14 mouse cellular contexts compared by ENCODE assay signal in genomic region chr16:76423964-76424363, GRCm38 (mm10).
"Had no signal": no experiment of that assay in that cellular context is flagged by ENCODE, and none has a peak within 500 bp of the region (broad histone marks: within the 10 kb centered on the region; RNA-seq: fewer than 3 reads in every experiment).

No protein-coding gene starts in this region.

- H3K9me3 ChIP-seq: neural tube, embryonic 12.5 days; stomach, embryonic 15.5 days had no signal

- H3K36me3 ChIP-seq: neural tube, embryonic 12.5 days; stomach, embryonic 15.5 days had no signal

- H3K4me3 ChIP-seq: neural tube, embryonic 12.5 days; stomach, embryonic 15.5 days had no signal

- H3K9ac ChIP-seq: neural tube, embryonic 12.5 days; stomach, embryonic 15.5 days had no signal

- H3K27me3 ChIP-seq: neural tube, embryonic 12.5 days; stomach, embryonic 15.5 days had no signal

- H3K27ac ChIP-seq: neural tube, embryonic 12.5 days; stomach, embryonic 15.5 days; stomach, postnatal 0 days had no signal

- H3K4me2 ChIP-seq: neural tube, embryonic 12.5 days; stomach, embryonic 15.5 days had no signal

- H3K4me1 ChIP-seq: neural tube, embryonic 12.5 days; stomach, embryonic 15.5 days had no signal

- DNase-seq: retina, postnatal 1 day; right cerebral cortex, adult 18-20 months; right cerebral cortex, postnatal 14 days; right cerebral cortex, postnatal 25 days; right cerebral cortex, postnatal 4 days; spleen, adult 18-20 months; thymus, adult 18-20 months; thymus, postnatal 14 days; thymus, postnatal 25 days; thymus, postnatal 36 days; thymus, postnatal 4 days had no signal
